Mouse (Mus musculus): ENCODE results near the gene Itprid1.
A peak's percentile ranks its signal among the peaks of the same experiment; 100 is the strongest.

The Itprid1 gene

DNA sequence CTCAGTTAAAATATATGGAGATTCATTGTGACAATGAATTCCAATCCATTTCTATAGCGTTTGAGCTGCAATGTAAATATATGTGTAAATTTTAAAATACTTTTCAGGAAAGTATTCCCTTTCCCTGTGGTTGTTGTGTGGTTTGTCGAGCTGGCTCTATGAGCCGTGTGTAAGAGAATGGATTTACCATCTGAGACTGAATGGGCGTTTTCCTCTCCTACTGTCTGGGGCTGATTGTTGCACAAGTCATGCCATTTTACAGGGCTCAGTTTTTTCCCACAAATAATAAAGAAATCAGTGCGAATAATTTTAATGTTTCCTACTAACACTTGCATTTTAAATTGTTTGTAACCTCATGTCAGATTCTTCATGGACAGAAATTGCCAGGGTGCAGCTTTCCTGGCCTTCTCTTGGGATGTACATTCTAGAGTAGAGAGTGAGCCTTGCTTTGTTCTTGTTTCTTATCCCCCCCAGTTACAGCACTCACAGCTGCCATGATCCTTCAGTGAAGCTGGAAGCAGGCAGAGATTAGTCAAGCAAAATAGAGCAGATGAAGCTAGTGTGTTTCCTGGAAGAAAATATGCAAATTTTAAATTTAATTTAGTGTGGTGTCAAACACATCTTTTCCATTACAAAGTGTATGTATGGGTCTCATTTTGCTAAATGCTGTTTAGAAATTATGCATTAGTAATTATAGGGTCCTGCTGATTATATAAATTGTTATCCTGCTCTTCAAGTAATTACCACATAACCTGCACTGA lies 65.1 kb downstream of the Itprid1 start:
- DNase-seq: no peak

DNA sequence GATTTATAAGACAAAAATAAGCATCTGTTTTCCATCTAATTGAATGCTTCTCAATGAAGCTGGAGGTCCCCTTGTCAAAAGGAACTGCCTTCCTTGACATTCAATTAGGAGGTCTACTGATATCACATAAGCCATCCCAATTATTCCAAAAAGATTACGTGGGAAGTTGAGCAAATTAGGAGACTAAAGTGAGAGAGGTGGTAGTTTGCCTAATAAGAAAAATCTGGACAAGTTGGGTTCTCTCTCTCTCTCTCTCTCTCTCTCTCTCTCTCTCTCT lies 65.6 kb downstream of the Itprid1 start:
- DNase-seq: no peak

DNA sequence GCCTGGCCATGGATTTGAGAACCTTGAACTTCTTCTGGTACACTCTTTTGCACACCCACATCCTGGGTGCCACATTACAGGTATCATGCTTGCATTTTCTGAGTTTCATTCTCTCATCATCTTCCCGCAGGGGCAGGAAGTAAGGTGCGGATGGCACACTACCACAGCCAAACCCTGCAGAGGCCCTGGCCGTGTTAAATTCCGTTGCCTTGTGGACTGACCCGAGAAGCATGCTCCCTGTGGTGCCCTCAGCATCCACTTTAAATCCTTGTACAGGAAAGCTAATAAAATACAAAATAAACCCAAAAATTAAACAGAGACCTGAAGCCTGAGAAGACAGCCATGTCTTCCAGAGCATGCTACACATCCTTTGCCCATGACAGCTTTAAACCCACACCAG lies 82.5 kb downstream of the Itprid1 start:
- DNase-seq: no peak

DNA sequence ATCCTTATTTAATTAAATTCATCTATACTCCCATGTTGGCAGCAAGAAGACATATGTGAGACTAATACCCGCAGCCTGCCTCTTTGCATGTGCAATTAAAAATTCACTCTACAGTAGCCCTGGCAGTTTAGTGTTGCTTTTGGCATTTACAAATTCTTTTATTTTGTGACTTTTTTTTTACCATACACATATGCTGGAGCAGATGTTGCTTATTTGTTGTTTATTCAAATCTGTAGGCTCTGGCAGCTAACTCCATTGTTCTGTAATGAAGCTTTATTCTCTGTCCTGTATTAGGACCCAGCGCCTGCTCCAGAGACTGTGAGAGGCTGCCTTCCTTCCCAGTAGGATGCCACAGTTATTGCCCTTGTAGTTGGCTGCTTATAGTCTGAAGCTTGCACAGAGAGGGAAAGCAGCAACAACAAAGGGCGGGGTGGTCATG lies 83.6 kb downstream of the Itprid1 start:
- no peak for DNase-seq

DNA sequence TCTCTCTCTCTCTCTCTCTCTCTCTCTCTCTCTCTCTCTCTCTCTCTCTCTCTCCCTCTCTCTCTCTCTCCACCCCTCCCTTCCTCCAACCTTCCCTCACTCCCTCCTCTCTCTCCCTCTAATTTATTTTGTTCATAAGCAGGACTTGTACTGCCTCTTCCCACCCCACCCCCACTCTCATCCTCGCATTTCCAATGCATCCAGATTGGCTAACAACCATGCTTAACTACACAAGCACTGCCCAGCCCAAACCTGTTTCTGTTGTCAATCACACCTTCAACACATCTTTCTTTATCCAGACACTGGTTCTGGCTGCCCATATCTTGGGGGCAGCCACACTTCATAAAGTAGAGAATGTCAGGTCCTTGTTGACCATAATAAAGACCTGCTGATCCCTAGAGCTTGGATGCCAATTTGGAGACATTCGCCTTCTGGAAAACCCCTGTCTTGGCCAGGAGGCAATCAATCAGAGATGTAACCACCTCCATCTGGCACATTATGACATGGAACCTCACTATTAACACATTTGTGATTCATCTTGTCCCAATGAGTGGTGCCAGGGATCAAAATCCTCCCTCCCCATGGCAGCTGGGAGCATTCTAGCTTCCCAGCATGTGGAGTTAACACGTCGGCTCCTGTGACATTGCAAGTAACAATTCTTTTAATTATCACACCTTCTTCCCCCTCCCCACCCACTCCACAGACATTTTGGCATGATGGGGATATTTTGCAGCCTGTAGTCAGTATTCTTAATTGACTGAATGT lies 84.4 kb downstream of the Itprid1 start:
- no peak for DNase-seq

DNA sequence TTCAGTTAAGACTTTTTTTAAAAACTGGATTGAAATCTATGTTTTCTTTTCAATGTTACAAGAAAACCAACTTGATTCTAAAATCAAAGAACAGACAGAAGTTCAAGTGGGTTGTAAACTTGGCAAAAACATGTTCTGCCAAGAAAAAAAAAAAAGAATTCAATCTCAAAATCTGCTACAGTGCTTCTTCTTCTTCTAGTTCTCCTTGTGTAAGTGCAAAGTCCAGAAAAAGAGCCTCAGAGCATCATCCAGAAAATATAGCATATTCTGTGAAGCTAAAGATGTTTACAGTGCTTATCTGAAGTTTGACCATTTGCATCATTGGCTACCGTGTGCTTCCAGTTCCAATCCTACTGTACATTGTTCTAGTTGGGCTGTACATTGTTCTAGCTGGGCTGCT lies 108.0 kb downstream of the Itprid1 start:
- DNase-seq: no peak

DNA sequence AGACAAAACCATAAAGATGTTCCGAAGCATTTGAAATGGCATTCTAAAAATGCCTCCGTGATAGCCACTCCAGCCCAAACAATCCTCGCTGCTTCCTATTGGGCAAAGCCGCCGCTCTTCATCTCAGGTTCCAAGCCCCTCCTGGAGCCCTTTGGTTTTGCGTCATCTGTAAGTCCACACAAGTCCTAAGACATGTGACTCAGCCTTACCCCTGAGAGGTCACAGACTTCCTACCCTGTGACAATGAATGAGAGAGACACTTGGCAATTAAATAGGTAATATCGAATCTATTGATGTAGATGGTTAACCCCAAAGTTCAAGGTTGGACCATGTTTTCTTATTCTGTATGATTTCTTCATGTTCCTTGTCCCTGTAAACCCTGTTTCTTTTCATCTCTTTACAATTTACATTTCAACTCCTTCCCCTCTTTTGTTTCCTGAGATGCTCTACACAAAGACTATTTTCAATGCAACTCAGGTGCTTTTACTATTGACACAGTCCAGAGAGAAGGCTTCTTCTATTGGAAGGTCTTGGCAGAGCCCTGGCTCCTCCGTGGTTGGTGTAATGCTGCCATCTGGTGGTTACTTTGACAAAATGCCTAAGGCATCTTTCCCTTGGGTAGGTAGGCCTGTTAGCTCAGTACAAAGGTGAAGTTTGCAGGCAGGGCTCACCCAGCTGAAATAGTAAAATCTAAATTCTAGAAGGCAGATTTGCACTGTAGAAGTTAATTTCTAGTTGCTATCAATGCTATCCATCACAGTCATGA lies 113.8 kb downstream of the Itprid1 start:
- DNase-seq: peak; percentile 63

DNA sequence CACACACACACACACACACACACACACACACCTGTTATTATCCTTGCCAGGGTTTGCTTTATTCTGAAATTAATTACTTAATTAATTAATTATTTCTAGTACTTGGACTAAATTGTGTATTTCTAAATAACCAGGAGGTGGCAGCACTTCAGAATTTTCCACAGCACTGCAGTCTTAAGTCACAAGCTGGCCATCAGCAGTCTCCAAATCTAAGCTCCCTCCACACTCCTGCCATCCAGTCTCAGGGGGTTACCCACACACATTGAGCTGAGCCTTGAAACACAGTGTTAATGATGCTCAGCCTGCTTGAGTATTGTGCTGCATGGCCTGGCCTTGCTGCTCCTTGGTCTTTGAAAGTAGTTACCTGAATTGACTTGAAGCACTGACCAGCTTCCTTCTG lies 136.3 kb downstream of the Itprid1 start:
- DNase-seq: peak; percentile 30

DNA sequence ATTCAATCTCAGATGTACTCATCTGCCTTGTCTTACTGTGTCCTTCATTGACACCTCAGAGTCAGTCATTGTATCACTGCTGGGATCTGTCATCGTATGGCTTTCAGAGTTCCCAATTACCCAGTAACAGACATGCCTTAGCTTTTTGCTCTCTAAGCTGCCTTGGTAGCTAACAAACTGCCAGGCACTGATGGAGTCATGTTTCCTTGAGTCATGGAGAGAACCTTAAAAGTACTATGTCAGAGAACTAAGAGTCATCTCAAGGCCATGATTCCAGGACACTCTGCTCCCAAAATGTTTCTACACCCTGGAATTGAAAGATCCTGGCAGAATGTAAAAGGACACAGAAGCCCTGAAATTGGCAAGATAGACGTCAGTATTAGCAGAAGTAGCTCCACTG lies 143.1 kb downstream of the Itprid1 start:
- no peak for DNase-seq

DNA sequence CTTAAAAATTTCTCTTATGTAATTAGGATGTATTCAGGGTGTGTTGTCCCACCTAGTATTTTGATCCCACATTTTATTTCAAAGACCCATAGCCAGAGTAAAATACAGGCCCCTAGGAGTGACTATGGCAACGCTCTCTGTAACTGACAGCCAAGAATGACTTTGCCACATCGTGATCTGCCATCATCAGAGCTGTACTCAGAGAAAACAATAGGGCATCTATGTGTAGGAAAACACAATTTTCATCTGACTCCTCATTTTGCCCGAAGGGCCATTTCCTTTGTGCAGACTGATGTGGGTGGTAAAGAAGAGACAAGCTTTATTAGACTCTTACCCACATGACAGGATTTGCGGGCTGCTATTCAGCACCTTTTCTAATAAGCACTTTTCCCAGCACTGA lies 172.0 kb downstream of the Itprid1 start:
- no peak for DNase-seq

DNA sequence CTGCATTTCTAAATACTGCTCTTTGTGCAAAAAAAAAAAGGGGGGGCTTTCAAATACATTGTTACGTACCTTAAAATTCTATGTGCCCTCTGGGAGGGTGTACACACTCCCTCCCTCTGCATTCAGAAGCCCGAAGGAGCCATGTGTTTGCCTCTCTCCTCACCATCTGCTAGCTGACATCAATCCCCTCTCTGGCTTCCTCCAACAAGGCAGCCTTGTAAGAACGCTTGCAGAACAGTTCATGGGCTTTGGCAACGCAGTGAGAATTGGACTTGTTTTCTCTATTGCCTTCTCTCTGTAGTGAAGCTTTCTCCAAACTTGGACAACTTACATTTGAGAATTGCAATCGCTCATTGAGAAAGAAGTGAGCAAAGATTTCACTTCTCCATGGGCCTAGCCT lies 175.7 kb downstream of the Itprid1 start:
- no peak for DNase-seq

DNA sequence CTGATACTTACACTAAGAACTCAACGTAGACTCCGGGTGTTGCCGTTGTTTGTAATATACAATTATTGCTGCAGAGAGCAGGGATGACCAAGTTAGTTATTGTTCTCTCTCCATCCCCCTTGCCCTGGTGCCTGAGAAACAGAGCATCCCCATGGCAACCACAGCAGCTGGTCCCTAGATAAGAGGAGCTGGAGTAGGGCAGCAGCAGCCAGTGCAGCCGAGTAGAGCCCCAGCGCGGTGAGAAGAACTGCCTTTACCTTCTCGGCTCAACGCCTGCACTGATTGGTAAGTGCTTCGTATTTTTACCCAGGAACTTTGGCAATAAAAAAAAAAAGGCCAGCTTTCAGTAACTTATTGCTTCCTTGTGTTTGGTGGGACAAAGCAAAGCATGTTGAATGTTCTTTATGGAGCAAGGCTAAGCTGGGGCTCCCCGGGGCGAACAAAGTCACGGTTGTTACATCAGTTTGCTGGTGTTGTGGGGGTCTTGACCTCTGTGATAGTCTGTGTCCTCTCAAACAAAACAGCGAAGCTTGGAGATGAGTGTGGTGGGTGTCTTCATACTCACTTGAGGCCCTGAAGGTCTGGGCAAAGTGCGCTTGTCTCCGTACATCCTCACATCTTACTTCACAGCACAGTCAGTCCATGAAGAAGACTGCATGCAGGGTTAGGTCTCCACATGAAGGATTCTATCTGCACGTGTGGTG lies 180.7 kb downstream of the Itprid1 start, which contains the start of gene Ppp1r17:
Ppp1r17 (plus strand) TSS at position 207 of the 704 bp plus-strand sequence.
- DNase-seq: no peak

DNA sequence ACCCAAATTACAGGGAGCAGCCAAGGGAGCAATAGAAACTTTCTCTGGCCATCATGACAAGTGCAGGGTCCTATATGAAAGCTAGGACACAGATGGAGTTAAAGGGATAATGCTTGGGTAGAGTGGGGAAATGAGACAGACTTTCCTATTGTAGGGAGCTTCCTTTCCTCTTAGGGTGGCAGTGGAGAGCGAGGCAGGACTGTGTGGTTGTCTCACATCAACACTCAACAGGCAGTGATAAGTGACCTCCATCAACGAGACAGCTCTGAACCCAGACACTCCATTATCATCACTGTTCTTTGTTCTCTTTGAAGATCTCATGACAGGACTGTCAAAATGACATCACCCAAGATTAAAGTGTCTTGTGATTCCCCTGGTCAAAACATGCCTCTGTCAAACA lies 182.9 kb downstream of the Itprid1 start:
- no peak for DNase-seq

DNA sequence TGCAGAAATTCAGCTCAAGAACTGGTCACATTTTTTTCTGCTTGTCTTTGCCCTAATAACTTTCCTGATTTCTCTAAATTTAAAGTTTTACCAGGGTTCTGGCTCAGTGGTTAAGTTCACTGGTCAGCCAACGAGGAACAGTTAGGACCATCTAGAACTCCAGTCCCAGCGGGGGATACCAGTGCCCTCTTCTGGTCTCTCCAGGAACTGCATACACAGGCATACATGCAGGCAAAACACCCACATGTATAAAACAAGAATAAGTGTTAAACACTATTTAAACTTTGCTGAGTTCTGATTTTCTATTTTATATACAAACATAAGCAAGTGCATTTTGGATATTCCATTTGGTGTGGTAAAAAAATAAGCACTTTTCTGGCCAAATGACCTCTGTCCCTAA lies 188.8 kb downstream of the Itprid1 start:
- DNase-seq: no peak

DNA sequence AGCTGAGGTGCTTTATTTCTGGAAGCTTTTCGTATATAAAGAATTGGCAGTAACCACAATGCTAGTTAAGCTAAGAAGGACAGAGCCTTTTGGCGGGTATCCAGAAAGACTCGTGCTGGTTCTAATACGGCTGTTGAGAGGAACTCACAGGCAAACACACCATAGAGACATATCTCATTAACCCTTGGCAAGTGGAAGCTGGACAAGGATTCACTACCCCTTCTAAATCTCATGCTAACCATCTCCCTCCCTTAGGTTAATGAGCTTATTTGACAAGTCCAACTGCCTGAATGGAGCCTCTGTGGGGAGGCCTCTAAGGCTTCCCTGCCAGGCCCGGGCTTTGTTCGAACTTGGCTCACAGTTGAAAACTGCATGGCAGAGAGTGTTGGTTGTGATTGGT lies 190.6 kb downstream of the Itprid1 start:
- no peak for DNase-seq

DNA sequence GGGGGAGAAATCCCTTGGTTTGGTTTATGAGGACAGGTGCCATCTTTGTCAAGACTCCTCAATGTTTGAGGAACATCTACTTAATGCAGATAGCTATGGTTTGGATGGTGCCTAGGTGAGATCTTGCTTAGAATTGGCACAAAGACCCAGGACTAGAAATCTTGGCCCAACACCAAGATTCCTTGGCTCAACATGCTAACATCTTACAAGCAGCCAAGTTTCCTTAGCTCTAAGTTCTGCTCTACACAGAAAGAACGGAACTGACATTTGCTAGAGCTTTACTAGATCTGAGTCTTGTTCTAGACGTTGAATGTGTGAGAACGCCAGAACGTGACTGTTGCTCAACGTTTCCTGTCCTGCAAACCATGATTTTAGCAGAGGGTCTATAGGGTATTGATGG lies 191.3 kb downstream of the Itprid1 start:
- DNase-seq: no peak

Measured in lung, postnatal 10 days (tissue).